Mouse (Mus musculus) embryo, embryonic 11 days (tissue): ENCODE measurements at regions not wholly inside any gene's neighbourhood (a gene's known extent, or its start where the extent isn't known, plus 50 kb on each side); places are given as distances from the start of the nearest gene placed in this dataset.
"Not testable (repeated sequence)": the region's sequence is repeated elsewhere in the genome, so short reads cannot be mapped to it uniquely, and the experiment has no call there.

Source experiments
- DNase-seq: peaks from one replicate; pipeline ENCODE4 v3.0.0-alpha.2; 2015

DNA sequence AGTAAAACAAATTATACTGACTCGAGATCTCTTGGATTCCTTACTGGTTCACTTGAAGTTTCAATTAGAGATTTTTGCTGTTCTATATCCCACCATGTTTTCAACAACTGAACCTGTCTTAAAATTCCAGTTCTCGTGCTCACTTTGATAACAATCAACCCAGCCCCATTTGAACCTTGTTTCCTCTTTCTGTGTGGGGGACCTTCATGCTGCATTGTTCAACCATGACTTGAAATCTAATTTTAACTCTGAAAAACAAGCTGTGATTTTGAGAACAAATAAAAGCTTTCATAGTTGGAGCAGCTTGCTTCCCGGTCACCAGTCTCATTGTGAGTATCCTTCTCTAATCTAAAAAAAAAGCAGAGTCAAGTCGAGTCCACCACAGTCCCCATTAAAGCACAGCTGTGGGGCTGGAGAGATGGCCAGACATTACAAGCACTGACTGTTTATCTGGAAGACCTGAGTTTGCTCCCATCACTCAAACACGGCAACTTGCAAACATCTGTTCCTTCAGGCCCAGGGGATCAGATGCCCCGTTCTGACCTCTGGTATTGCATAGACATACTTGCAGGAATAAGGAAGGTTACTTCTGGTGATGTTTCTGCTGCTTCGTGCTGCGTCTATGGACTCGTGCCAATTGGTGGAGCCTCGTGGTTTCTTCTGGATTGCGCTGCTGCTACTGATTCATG, 251.7 kb downstream of the Diras2 start:
- no peak for DNase-seq

DNA sequence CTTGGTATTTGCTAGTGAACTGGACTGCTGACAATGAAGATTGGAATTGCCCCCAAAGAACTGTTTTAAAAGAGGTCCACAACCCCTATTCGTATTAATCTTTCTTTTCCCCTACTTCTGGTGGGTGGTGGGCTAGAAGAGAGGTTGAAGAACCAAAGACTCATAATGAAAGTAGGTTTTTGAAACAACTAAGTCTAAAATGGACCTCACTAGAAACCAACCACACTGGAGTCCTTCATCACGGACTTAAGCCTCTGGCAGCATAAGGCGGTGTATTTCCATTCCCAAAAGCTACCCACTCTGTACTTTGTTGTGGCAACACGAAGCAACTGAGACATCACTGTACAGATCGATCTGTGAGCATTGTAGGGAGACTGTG, 251.1 kb downstream of the Diras2 start:
- DNase-seq = no peak

DNA sequence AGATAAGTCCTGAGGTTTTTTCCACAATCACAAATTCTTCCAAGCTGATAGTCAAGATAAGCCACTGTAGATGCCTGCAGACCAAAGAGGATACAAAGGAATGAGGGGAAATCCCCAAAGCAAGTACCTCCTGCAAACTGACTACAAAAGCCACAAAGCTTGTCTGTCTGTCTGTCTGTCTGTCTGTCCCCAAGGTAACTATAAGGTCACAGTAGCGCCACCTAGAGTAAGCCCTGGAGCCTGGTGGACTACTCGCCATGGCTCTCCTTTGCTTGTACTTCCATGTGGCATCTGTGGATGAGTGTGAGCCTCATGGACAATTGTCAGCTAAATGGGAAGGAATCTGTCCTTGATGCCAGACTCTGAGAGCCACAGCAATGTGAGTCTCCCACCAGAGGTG, 249.8 kb downstream of the Diras2 start:
- DNase-seq = no peak

DNA sequence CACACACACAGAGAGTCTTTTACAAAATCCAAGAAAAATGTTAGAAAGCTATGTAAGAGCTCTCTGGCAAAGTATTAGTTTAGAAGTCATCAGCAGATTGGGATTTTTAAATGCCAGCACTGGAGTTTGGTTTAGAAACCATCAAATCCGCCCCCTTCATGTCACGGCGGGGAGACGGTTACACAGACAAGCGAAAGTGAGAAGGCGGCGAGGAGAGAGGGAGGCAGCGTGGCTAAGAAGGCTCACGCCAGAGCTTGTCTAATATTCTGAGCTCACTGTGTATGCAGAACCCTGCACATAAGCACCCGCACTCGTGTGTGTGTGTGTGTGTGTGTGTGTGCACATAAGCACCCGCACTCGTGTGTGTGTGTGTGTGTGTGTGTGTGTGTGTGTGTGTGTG, 248.6 kb downstream of the Diras2 start:
- DNase-seq = no peak

DNA sequence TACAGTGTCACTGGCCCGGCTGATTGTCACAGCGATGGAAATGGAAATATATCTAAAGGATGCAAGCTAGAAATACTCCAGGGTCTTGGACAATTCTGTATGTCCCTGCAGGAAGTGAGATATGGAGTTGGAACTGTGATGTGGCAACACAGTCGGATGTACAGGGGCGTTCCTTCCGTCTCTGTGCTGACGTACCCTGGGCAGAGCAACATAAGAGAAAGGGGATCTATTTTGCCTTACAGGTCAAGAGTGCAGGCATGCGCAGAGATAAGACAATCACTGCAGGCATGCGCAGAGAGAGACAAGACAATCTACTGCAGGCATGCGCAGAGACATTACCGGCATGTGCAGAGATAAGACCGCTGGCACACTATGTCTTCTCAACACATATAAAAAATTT, 247.6 kb downstream of the Diras2 start:
- DNase-seq = no peak

GRCm38 (mm10) chr13:52284026-52284801, 246.9 kb downstream of the Diras2 start:
- no peak for DNase-seq

- DNase-seq = no peak
Observed at GRCm38 (mm10) chr13:52288400-52288799, 242.7 kb downstream of the Diras2 start.

- no peak for DNase-seq
Observed at GRCm38 (mm10) chr13:52295847-52296246, 235.2 kb downstream of the Diras2 start.

GRCm38 (mm10) chr13:52296541-52297276, 234.4 kb downstream of the Diras2 start:
- no peak for DNase-seq

DNA sequence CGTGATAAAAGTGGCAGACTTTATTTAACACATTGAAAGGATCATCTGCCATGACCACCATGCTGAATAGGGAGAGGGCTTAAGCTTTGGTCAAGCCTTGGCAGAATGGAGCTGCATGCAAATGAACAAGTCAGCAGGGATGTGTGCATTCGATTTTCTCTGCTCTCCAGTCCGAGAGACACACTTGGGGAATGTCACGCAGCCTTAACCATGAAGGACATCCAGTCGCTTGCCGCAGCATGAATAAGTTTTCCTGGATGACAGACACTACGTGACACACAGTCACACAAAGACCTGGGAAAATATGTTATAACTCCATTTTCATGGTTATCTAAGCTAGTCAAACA, 233.8 kb downstream of the Diras2 start:
- no peak for DNase-seq

GRCm38 (mm10) chr13:52298362-52298761, 232.7 kb downstream of the Diras2 start:
- no peak for DNase-seq

GRCm38 (mm10) chr13:52305328-52305727, 225.8 kb downstream of the Diras2 start:
- not testable (repeated sequence) for DNase-seq

DNA sequence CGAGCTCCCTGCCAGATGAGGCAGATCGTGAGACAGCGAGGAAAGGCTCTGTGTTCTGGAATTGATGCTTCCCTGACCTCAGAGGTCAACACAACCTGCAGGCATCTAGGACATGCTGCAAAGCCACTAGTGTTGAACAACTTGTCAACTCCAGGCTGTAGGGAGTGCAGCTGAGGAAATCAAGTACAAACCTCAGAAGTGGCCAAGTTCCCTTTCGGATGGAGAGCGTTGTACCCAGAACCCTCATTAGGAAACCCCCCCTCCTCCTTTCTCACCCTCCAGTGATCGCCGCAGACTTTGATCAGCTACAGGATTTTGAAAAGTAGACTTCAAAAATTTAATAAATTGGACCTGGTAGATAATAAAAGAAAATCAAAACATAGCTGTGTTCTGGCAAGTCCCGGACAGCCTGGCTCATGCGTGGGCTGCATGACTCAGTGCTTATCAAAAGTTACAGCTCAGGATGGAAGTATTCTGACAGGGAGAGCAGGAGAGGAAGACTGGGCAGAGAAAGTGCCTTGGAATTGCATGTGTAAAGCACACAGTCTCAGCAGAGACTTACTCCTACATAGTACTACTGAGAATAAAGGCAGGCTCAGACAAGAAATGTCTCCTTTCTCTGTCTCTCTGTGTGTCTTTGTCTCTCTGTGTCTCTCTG, 224.2 kb downstream of the Diras2 start:
- DNase-seq = no peak

DNA sequence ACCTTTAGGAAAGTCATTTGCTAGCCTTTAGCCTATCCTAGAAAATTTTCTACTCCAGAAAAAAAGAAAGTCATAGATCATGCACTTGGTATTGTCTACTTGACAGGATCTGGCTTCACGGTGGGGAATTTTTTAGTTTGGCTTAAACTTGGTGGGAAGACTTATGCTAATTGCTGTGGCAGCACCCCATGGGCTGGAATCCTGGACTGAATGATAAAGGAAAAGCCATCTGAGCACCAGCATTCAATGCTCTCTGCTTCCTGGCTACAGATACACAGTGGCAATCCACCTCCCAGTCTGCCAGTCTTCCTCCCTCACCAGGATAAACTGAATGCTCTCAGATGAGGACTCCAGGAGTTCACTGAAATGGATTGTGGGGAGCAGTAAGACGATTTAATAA, 220.1 kb downstream of the Diras2 start:
- no peak for DNase-seq

DNA sequence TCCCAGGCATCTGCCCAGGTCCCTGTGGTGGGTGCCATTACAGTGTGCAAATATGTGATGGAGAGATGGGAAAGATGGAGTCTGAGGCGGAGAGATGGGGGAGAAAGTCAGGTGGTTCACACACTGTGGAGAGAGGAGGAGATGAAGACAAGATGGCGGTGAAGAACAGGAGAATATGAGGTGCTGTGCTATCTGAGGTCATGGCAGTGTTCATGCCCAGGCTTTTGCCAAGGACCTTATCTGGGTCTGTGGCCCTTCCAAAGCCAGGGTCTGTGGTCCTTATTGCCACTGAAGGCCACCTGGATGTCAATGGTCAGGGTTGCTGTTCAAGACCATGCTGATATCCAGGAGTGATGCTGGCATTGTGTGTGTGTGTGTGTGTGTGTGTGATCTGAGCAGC, 212.8 kb downstream of the Diras2 start:
- DNase-seq = no peak

GRCm38 (mm10) chr13:52323691-52324090, 207.4 kb downstream of the Diras2 start:
- no peak for DNase-seq

GRCm38 (mm10) chr13:52324378-52324777, 206.7 kb downstream of the Diras2 start:
- not testable (repeated sequence) for DNase-seq

- DNase-seq = not testable (repeated sequence)
Observed at GRCm38 (mm10) chr13:52325647-52326046, 205.4 kb downstream of the Diras2 start.

DNA sequence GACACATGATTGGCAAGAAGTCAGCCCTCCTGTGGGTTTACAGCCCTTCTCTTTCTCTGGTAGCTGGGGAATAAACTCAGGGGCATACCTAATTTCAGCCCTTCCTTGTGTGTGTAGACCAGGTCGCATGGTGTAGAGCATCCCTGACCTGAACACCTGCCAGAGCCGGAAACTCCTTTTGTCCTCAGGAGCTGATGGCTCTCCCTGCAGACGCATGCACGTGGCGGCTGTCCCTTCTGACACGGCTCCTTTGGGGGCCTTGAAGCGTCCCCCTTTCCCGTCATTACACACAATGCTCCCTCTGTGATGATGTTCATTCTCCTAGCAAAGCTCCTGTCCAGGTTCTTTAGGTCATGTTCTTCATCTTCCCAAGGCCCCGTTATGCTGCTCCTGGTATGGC, 203.3 kb downstream of the Diras2 start:
- DNase-seq = no peak

- no peak for DNase-seq
Observed at GRCm38 (mm10) chr13:52328766-52329165, 202.3 kb downstream of the Diras2 start.

DNA sequence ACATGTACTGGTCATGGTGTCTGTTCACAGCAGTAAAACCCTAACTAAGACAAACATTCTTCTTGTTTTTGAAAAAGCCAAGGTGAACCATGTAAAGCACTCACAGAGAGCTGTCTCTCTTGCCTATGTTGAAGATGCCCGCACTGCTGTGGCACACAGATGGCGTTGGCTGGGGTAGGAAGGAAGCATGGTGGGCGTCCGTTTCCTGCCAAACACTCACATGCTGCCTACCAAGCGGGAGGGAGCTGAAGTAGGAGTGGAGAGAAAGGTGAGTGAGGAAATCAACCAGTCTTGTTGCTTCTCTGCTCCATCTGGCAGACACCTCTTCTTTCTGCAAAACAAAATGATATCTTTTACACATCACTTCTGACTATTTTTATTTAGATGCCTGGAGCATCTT, 200.0 kb downstream of the Diras2 start:
- DNase-seq = no peak

DNA sequence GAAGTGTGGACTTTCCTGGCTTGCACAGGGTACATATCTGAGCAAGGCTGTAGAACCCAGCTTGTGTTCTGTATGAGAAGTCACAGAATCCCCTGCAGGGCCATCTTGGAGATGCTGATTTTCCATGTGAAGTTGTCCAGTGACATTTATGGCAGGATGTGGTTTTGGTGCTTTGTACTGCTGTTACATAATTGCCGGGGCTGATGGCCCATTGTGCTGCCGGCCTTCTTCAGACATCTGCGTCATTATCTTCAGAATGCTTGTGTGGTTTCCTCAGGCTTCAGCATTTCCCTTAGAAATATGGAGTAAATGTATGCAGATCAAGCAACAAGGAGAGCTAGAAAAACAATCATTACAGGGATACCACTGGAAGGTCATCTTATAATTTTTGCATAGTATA, 196.1 kb downstream of the Diras2 start:
- no peak for DNase-seq

- DNase-seq = no peak
Observed at GRCm38 (mm10) chr13:52337936-52338335, 193.1 kb downstream of the Diras2 start.
